Mouse (Mus musculus) MEL (cell line): ENCODE data around the gene Msl1. TPM values are rescaled to one million over a fixed set of nuclear protein-coding genes. Genes with fewer than 3 reads are reported as not detected.

Experiments
- DNase-seq: peaks from one replicate; pipeline ENCODE4 v3.0.0; 2011; ENCODE audit warnings: low read depth, low spot score
- H3K27ac ChIP-seq: 2 replicates; pipeline ENCODE4 v1.5.1; 2012; ENCODE audit warnings: low read depth, mild to moderate bottlenecking, control low read depth, low read length, moderate library complexity; ENCODE audit not compliant: control insufficient read depth
- H3K27me3 ChIP-seq, 2 experiments: fragments of 150-350 bp in 1 of 2; sonication (generic) in 1 of 2; 2 replicates each; pipeline ENCODE4 v1.6.1; 2012; ENCODE audit warnings: low read length in 2 of 2, mild to moderate bottlenecking in 2 of 2, improper control_type of control experiment in 1 of 2, moderate library complexity in 1 of 2; ENCODE audit not compliant: insufficient read depth in 2 of 2, control insufficient read depth in 1 of 2
- H3K36me3 ChIP-seq, 2 experiments: 2 replicates each; pipeline ENCODE4 v1.6.1; 2012 to 2014; ENCODE audit warnings: low read length in 2 of 2, improper control_type of control experiment in 1 of 2, inconsistent platforms in 1 of 2, mild to moderate bottlenecking in 1 of 2; ENCODE audit not compliant: insufficient read depth in 2 of 2, control insufficient read depth in 1 of 2
- H3K4me1 ChIP-seq, 2 experiments: fragments of 150-350 bp in 1 of 2; sonication (generic) in 1 of 2; 2 replicates each; pipeline ENCODE4 v1.6.1; 2012; ENCODE audit warnings: low read length in 2 of 2, improper control_type of control experiment in 1 of 2, mild to moderate bottlenecking in 1 of 2; ENCODE audit not compliant: insufficient read depth in 2 of 2, control insufficient read depth in 1 of 2
- H3K4me3 ChIP-seq, 2 experiments: fragments of 150-350 bp in 1 of 2; sonication (generic) in 1 of 2; 2 replicates each; pipeline ENCODE4 v1.5.1; 2012; ENCODE audit warnings: low read depth in 2 of 2, low read length in 2 of 2, mild to moderate bottlenecking in 2 of 2, moderate library complexity in 2 of 2, control low read depth in 1 of 2, improper control_type of control experiment in 1 of 2; ENCODE audit not compliant: control insufficient read depth in 1 of 2, insufficient read depth in 1 of 2
- H3K79me2 ChIP-seq: 2 replicates; pipeline ENCODE4 v1.6.1; 2012; ENCODE audit warnings: mild to moderate bottlenecking, low read length, moderate library complexity; ENCODE audit not compliant: control insufficient read depth, poor library complexity, insufficient read depth
- H3K9ac ChIP-seq: 2 replicates; pipeline ENCODE4 v1.6.1; 2012; ENCODE audit warnings: low read depth, mild to moderate bottlenecking, control low read depth, low read length, moderate library complexity; ENCODE audit not compliant: control insufficient read depth, poor library complexity, severe bottlenecking
- H3K9me3 ChIP-seq: fragments of 150-350 bp; sonication (generic); replicated peaks from 2 replicates; pipeline ENCODE4 v1.6.1; 2012; ENCODE audit warnings: mild to moderate bottlenecking, low read length, improper control_type of control experiment, moderate library complexity; ENCODE audit not compliant: insufficient read depth
- ELF1 ChIP-seq: IDR thresholded peaks from 2 replicates; pipeline ENCODE4 v1.6.1; 2014; ENCODE audit warnings: low read depth, mild to moderate bottlenecking, inconsistent platforms, low read length, improper control_type of control experiment, moderate library complexity
- EP300 ChIP-seq, 2 experiments: IDR thresholded peaks; 2 replicates each; pipeline ENCODE4 v1.6.1; 2011; ENCODE audit warnings: improper control_type of control experiment in 2 of 2, low read length in 2 of 2, low read depth in 1 of 2, mild to moderate bottlenecking in 1 of 2
- GATA1 ChIP-seq: IDR thresholded peaks from 2 replicates; pipeline ENCODE4 v1.6.1; 2011; ENCODE audit warnings: low read depth, low read length, improper control_type of control experiment
- MAZ ChIP-seq: IDR thresholded peaks from 2 replicates; pipeline ENCODE4 v1.6.1; 2012; ENCODE audit warnings: low read depth, mild to moderate bottlenecking, inconsistent platforms, low read length, improper control_type of control experiment
- MXI1 ChIP-seq: IDR thresholded peaks from 2 replicates; pipeline ENCODE4 v1.6.1; 2011; ENCODE audit warnings: mild to moderate bottlenecking, low read depth, low read length, improper control_type of control experiment
- MYC ChIP-seq: IDR thresholded peaks from 2 replicates; pipeline ENCODE4 v1.6.1; 2011; ENCODE audit warnings: low read depth, mild to moderate bottlenecking, low read length, improper control_type of control experiment, moderate library complexity
- POLR2A ChIP-seq, 2 experiments: IDR thresholded peaks; 2 replicates each; pipeline ENCODE4 v1.6.1; 2011 to 2012; ENCODE audit warnings: low read length in 2 of 2, mild to moderate bottlenecking in 2 of 2, control low read depth in 1 of 2, improper control_type of control experiment in 1 of 2, low read depth in 1 of 2, moderate library complexity in 1 of 2; ENCODE audit not compliant: control insufficient read depth in 1 of 2, insufficient read depth in 1 of 2, poor library complexity in 1 of 2
- POLR2AphosphoS2 ChIP-seq: IDR thresholded peaks from 2 replicates; pipeline ENCODE4 v1.6.1; 2011; ENCODE audit warnings: low read length, improper control_type of control experiment
- POLR2AphosphoS5 ChIP-seq: IDR thresholded peaks from 2 replicates; pipeline ENCODE4 v1.6.1; 2012; ENCODE audit warnings: low read depth, borderline replicate concordance, mild to moderate bottlenecking, inconsistent platforms, low read length, moderate library complexity, mixed read lengths
- RCOR1 ChIP-seq: IDR thresholded peaks from 2 replicates; pipeline ENCODE4 v1.6.1; 2012; ENCODE audit warnings: low read depth, mild to moderate bottlenecking, inconsistent platforms, low read length, improper control_type of control experiment
- SIN3A ChIP-seq: IDR thresholded peaks from 2 replicates; pipeline ENCODE4 v1.6.1; 2012; ENCODE audit warnings: low read length, improper control_type of control experiment, inconsistent platforms
- SMC3 ChIP-seq: IDR thresholded peaks from 2 replicates; pipeline ENCODE4 v1.6.1; 2011; ENCODE audit warnings: low read depth, low read length, improper control_type of control experiment
- TAL1 ChIP-seq: IDR thresholded peaks from 2 replicates; pipeline ENCODE4 v1.6.1; 2012; ENCODE audit warnings: mild to moderate bottlenecking, inconsistent platforms, low read length, moderate library complexity, mixed read lengths
- TCF12 ChIP-seq: IDR thresholded peaks from 2 replicates; pipeline ENCODE4 v1.6.1; 2014; ENCODE audit warnings: low read depth, mild to moderate bottlenecking, inconsistent platforms, low read length, improper control_type of control experiment, moderate library complexity
- UBTF ChIP-seq: IDR thresholded peaks from 2 replicates; pipeline ENCODE4 v1.6.1; 2012; ENCODE audit warnings: low read depth, mild to moderate bottlenecking, inconsistent platforms, low read length, improper control_type of control experiment, moderate library complexity, borderline replicate concordance; ENCODE audit not compliant: insufficient read depth
- ZC3H11A ChIP-seq: IDR thresholded peaks from 2 replicates; pipeline ENCODE4 v1.6.1; 2012; ENCODE audit warnings: low read depth, mild to moderate bottlenecking, inconsistent platforms, low read length, improper control_type of control experiment
- polyA plus RNA-seq, 2 experiments: library from polyadenylated mRNA; stranded (reverse) in 1 of 2; unstranded in 1 of 2; fragments of >175 nt in 1 of 2; fragments of >200 nt in 1 of 2; gene quantifications; 2 replicates each; pipeline versions ENCODE4 v1.2.1 to v1.2.4; 2012; ENCODE audit warnings: low replicate concordance in 2 of 2, low read depth in 1 of 2; ENCODE audit not compliant: insufficient read length in 2 of 2, insufficient read depth in 1 of 2, missing spikeins in 1 of 2
- total RNA-seq: library from RNA; depleted of rRNA; stranded (reverse); fragments of 300-350 nt; gene quantifications from 2 replicates; pipeline ENCODE4 v1.2.3, GENCODE M21; 2012

The Msl1 gene
- total and polyA plus RNA-seq, 3 experiments, result 37.1 to 49.4 TPM; not detected in 1

- H3K27ac ChIP-seq, result peak overlapping the region; percentile 69; the same call in 1 of the 2 replicates
- H3K4me3 ChIP-seq, result peak overlapping the region; percentile 79 to 93
- H3K36me3 ChIP-seq, result peaks cover 22 to 39% of the 10 kb centered on the region in 2 experiments
- H3K9ac ChIP-seq, result peak overlapping the region; percentile 93
- H3K79me2 ChIP-seq, result peaks cover 38% of the 10 kb centered on the region
- TF ChIP-seq UBTF, result no peak
- no peak for TF ChIP-seq ZC3H11A
- no peak for TF ChIP-seq POLR2AphosphoS2
- TF ChIP-seq POLR2A (IDR thresholded peaks at IDR 0.05; ENCODE audit: control insufficient read depth in 1 of 2, insufficient read depth in 1 of 2, low read depth in 1 of 2, low read length in 2 of 2, poor library complexity in 1 of 2), result no peak
- TF ChIP-seq TCF12, result no peak
- TF ChIP-seq POLR2AphosphoS5, result no peak
- no peak for TF ChIP-seq TAL1
- no peak for TF ChIP-seq GATA1
- DNase-seq, result no peak
- H3K27me3 ChIP-seq, result no peaks in the 10 kb centered on the region
- no peaks in the 10 kb centered on the region for H3K9me3 ChIP-seq
- peaks cover 3 to 11% of the 10 kb centered on the region in 2 experiments; a peak in 3 of 4 replicates for H3K4me1 ChIP-seq
These were observed 15.4 kb downstream of the Msl1 start for GRCm38 (mm10) chr11:98810686-98811085.

DNA sequence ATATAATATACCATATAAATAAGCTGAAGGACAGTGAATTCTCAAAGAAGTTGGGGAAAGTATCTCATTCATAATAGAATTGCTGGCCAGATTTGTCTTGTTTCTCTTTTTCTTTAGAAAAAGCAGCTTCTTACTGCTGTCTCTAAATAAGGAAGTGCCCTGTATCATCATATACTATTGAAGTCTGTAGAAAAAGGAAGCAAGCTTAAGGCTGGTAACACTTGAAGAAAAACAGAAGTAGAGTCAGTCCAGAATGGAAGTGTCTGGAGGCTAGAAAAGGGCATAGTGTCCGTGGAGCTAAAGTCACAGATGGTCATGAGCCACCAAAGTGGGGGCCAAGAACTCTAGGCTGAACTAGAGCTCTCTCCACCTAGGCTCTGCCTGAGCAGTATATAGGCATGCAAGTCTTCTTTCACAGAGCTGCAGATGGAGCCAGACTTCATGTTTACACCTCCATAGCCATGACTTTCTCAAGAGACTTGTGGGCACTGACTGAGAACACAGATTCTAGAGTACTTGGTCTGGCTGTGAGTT lies 21.5 kb downstream of the Msl1 start:
- TF ChIP-seq SMC3 (no peak), MXI1 (peak; percentile 47; the same call in 1 of the 2 replicates), EP300 (IDR thresholded peaks at IDR 0.05; ENCODE audit: low read depth in 1 of 2, low read length in 2 of 2) (peak in 1 of 2 experiments; percentile 59; a peak in 2 of 4 replicates), MYC (peak; percentile 43; the same call in 1 of the 2 replicates), SIN3A (peak; percentile 62), MAZ (no peak), RCOR1 (peak; percentile 68), ELF1 (peak; percentile 87)
- Histone ChIP-seq H3K4me1 (peaks cover 5 to 10% of the 10 kb centered on the region in 2 experiments), H3K9ac (no peak overlapping the region), H3K27ac (peak overlapping the region; percentile 15; the same call in 1 of the 2 replicates), H3K36me3 (peaks cover 36 to 49% of the 10 kb centered on the region in 2 experiments), H3K9me3 (no peaks in the 10 kb centered on the region), H3K79me2 (peaks cover 35% of the 10 kb centered on the region), H3K4me3 (no peak overlapping the region), H3K27me3 (no peaks in the 10 kb centered on the region)
- DNase-seq, result peak; percentile 81
